Mouse (Mus musculus) adrenal gland, postnatal 0 days (tissue): ENCODE data around the gene Snx12. TPM values are rescaled to one million over a fixed set of nuclear protein-coding genes. Genes with fewer than 3 reads are reported as not detected.

ENCODE experiments used
- polyA plus RNA-seq: library from polyadenylated mRNA; unstranded; fragments of >200 nt; fragmentation: Nextera tagmentation; extraction: Ambion mirVana; gene quantifications from 2 replicates; pipeline ENCODE4 v1.2.1, GENCODE M21; 2015

The Snx12 gene
- polyA plus RNA-seq, result 40.0 and 47.0 TPM in 2 replicates

GRCm38 (mm10) chrX:101221834-101222795 is at the start of gene Snx12:
Gene Snx12, minus strand, starts transcription at chrX:101222563.

GRCm38 (mm10) chrX:101268755-101269124 is 46.4 kb upstream of the Snx12 start, which contains the start of gene Gm20489:
Gene Gm20489, minus strand, starts transcription at chrX:101269023.

GRCm38 (mm10) chrX:101268025-101268754 is 45.8 kb upstream of the Snx12 start, which contains the start of gene Il2rg:
Gene Il2rg, minus strand, starts transcription at chrX:101268255.

GRCm38 (mm10) chrX:101263892-101264291 is 41.5 kb upstream of the Snx12 start, which contains the start of gene Gm614:
Gene Gm614, minus strand, starts transcription at chrX:101263992.

GRCm38 (mm10) chrX:101253952-101254729 is 31.8 kb upstream of the Snx12 start, which contains the start of gene Foxo4:
Gene Foxo4, plus strand, starts transcription at chrX:101254528.

GRCm38 (mm10) chrX:101085920-101086319 is 136.4 kb downstream of the Snx12 start, which contains the start of gene Slc7a3:
Gene Slc7a3, minus strand, starts transcription at chrX:101086020.

GRCm38 (mm10) chrX:101059541-101059940 is 162.8 kb downstream of the Snx12 start, which contains the start of gene Tex11:
Gene Tex11, minus strand, starts transcription at chrX:101059667.

Other genes starting within 250 kb of the Snx12 start
- 0.12 and 0.17 TPM in 2 replicates for gene Tex11, start 162.9 kb downstream of the Snx12 start, polyA plus RNA-seq
- gene Slc7a3, start 136.5 kb downstream of the Snx12 start, polyA plus RNA-seq, result 0.97 and 5.7 TPM in 2 replicates
- 0.84 and 1.4 TPM in 2 replicates for gene Foxo4, start 32.0 kb upstream of the Snx12 start, polyA plus RNA-seq
- not detected in 2 replicates for gene Gm614, start 41.4 kb upstream of the Snx12 start, polyA plus RNA-seq
- 6.8 and 10.3 TPM in 2 replicates for gene Il2rg, start 45.7 kb upstream of the Snx12 start, polyA plus RNA-seq
- not detected in 2 replicates for gene Gm20489, start 46.5 kb upstream of the Snx12 start, polyA plus RNA-seq
- 13.2 and 18.3 TPM in 2 replicates for gene Med12, start 51.5 kb upstream of the Snx12 start, polyA plus RNA-seq
- gene Nlgn3, start 76.6 kb upstream of the Snx12 start, polyA plus RNA-seq, result 6.4 and 9.3 TPM in 2 replicates
- 8.1 and 8.6 TPM in 2 replicates for gene Gjb1, start 153.8 kb upstream of the Snx12 start, polyA plus RNA-seq
- 20.4 and 28.5 TPM in 2 replicates for gene Zmym3, start 198.3 kb upstream of the Snx12 start, polyA plus RNA-seq
- 130 and 162 TPM in 2 replicates for gene Nono, start 206.8 kb upstream of the Snx12 start, polyA plus RNA-seq
- gene Itgb1bp2, start 226.5 kb upstream of the Snx12 start, polyA plus RNA-seq, result 0.71 and 2.5 TPM in 2 replicates